Mouse (Mus musculus): ENCODE data around the gene Bcl2a1d.
"Not testable (repeated sequence)": the region's sequence is repeated elsewhere in the genome, so short reads cannot be mapped to it uniquely, and the experiment has no call there.

Bcl2a1d gene

DNA sequence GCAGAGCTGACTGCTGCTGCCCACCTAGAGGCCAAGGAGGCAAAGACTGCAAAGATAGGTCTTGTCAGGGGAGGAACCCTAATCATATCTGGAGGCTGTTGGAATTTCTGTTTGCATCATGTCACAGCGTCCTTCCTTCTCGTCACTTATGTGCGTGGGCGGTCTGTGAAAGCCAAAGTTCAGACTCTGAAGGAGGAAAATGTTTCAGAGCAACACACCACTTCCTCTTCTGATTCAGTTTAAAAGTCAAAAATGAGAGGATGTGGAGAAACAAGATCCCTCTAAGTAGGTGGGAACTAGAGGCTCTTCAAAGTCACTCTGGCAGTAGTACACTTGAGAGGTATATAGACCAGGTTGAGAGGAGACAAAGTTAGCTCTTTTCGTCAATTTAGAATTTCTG lies at the start of gene Bcl2a1d:
Gene Bcl2a1d, minus strand, starts transcription at position 187 of the 400 bp plus-strand sequence.
- POLR2A ChIA-PET, CTCF ChIA-PET: not testable (repeated sequence)

DNA sequence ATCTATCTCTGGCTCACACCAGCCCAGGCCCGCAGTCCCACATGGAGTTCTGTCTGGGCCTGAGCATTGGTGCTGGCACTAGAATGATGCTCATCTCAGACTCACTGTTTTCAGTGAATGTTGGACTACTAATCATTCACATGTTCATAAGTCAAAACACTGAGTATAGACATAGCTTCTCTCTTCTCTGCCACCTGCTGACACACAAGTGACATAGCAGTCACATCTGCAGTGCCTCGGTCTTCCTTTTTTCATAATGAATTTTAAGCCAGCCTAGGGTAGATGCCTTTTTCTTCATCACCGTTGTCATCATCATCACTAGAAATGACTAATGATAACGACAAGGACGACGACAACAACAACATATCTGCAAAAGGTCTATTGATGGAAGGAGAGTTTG lies 38.5 kb upstream of the Bcl2a1d start:
- CTCF ChIA-PET, POLR2A ChIA-PET: not testable (repeated sequence)

DNA sequence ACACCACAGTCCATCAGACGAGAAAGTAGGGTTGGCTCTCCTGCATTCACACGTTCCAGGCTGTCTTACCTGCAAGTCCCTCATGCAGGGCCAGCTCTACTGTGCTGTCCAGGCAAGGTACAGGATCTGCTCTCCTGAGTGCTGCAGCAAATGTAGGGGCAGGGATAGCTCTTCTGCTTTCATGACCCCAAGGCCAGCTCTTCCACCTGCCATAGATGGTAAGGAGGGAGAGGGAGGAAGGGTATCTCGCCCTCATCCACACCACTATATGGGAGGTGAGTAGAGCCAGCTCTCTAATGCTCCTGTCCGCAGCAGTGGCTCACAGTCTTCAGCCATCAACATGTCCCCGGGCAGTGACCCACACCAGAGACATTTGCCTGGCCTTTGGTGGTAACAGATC lies 37.8 kb upstream of the Bcl2a1d start:
- POLR2A ChIA-PET, CTCF ChIA-PET: not testable (repeated sequence)

GRCm38 (mm10) chr9:88746687-88747086 lies 15.0 kb upstream of the Bcl2a1d start:
- POLR2A ChIA-PET, CTCF ChIA-PET: not testable (repeated sequence)

DNA sequence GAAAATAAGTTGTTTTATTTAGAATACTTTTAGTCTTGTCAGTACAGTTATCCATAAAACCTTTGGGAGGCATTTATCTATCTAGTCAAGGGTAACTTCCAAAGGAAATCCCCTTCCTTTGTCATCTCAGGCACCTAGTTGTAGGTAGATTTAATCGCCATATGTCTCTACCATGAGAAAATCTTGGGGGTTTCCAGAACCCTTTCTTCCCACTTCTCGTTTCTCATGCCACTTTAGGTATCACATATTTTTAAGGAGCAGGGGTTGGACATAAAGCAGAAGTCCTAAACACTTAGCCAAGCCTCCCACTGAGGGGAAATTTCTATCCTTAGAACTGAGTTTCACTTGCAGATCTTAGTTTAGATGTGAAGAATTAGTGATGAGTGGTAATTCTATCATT lies 14.3 kb upstream of the Bcl2a1d start:
- POLR2A ChIA-PET, CTCF ChIA-PET: not testable (repeated sequence)

DNA sequence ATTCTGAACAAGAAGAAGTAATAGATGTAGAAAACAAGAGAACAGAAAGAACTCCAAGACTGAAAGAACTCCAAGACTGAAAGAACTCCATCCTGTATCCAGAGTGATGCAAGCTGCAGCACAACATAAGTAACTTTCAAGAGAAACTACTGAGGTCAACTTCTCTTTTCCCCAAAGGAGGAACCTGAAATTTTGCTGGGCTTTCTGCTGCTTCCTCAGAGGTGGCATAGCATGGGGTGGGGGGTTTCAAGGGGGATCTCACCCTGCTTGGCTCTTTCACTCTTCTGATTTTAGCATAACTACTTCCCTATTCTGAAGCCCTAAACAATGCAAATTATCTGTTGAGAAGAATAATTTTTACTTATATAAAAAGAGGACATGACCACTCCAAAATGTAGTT lies 3.6 kb upstream of the Bcl2a1d start:
- CTCF ChIA-PET, result not testable (repeated sequence)

DNA sequence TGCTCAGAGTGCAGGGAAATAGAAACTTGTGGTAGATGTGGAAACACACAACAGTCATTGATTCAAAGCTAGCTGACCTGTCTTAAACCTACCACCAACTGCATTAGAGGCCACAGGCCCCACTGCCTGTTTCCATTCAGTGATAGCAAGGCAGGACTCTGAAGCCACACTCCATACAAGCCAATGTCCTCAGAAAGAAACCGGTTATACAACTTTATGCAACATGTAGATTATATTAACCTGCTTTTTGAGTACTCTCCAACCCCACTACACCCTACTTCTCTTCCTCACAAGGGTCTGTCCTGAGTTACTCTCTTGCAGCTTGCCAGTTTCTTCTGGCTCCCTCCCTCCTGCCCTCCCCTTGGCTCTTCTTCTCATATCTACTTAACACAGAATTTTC lies 1.5 kb upstream of the Bcl2a1d start:
- CTCF ChIA-PET, POLR2A ChIA-PET: not testable (repeated sequence)

More for the DNA sequence above, 3.6 kb upstream of the Bcl2a1d start:
- POLR2A ChIA-PET, result not testable (repeated sequence)

- CTCF ChIA-PET, result not testable (repeated sequence)
- POLR2A ChIA-PET, result interaction anchor here in 1 of 4 experiments (0.7 kb wide), 1 partner anchor 19 kb away, joined by 5 read pairs; no protein-coding TSS in a partner anchor
These were observed 620 bp upstream of the Bcl2a1d start for GRCm38 (mm10) chr9:88732334-88732733.

- CTCF ChIA-PET, POLR2A ChIA-PET: not testable (repeated sequence)
These were observed 3.4 kb downstream of the Bcl2a1d start for GRCm38 (mm10) chr9:88728311-88728710.

GRCm38 (mm10) chr9:88721628-88722027 lies 10.1 kb downstream of the Bcl2a1d start:
- POLR2A ChIA-PET, CTCF ChIA-PET: not testable (repeated sequence)

DNA sequence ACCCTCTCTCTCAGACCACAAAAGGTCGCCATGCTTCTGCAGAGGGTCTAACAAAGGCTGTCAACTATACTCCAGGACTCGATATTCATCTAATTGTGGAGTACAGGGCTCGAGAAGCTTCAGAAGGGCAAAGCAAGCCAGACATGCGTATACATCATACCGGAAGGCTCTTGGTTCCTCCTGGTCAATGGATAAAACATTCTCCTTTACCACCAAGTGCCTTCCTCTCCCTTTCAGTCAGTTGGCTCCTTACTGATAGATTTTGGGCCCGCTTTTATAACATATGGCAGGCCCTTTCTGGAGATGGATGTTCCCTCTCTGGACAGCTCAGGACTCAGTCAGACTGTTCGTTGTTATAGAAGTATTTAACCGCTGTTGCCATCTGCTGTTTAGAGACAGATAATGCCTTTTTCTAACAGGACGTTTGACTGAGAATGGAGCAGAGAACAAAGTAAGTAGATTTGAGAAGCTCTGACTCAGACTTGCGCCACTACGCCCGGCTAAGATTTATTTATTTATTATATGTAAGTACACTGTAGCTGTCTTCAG lies 11.7 kb downstream of the Bcl2a1d start, which contains the start of gene Mthfsl:
Gene Mthfsl, minus strand, starts transcription at position 308 of the 549 bp plus-strand sequence.
- POLR2A ChIA-PET, result interaction anchor here in 3 of 4 experiments (0.6 to 0.9 kb wide), 4 partner anchors 11 to 1795 kb away, joined by 3 to 6 read pairs (median 6); partner anchors contain the start of gene Mthfs (in 2 of the 3)

DNA sequence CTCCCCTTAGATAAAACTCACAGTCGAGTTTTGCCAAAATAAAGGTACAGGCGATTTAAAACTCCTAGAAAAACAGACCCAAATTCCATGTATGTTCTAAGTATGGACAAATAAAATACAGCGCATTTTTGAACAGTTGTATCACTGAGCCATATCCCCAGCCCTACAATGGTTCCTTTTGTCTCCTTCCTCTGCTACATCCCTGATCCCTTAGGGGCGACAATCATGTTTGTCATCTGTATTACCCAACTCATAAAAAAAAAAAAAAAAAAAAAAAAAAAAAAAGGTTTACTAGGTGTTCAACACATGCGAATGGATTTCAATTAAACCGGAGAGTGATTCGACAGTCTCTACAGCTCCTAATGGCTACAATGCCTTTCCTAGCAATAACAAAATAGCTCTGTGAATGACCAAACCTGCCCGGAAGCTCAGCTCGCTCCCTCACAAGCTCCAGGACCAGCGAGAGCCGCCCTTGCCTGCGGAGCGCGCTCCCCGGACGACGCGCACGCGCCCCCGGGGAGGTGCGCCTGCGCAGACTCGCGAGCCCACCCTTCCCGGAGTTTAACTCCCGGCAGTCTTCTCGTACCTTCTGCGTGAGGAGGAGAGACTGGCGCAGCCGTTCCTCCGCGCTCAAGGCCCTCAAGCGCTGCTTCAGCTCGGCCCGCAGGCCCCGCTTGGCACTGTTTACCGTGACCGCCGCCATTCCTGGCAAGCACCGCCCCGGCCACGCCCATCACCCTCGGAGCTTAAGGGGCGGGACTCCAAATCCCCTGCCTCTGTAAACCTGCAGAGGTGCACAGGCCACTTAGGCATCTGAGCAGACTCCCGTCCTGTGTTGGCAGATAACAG lies 12.4 kb downstream of the Bcl2a1d start:
- POLR2A ChIA-PET, result interaction anchor here in 3 of 4 experiments (0.6 to 0.9 kb wide), 4 partner anchors 10 to 1795 kb away, joined by 3 to 6 read pairs (median 6); partner anchors contain the start of gene Mthfs (in 2 of the 3)
- CTCF ChIA-PET, result not testable (repeated sequence)

More for the DNA sequence above, 11.7 kb downstream of the Bcl2a1d start, which contains the start of gene Mthfsl:
- CTCF ChIA-PET, result not testable (repeated sequence)

GRCm38 (mm10) chr9:88718593-88718992 lies 13.1 kb downstream of the Bcl2a1d start:
- POLR2A ChIA-PET, result not testable (repeated sequence)
- CTCF ChIA-PET, result interaction anchor here in 1 of 4 experiments (0.9 kb wide), 1 partner anchor 495 kb away, joined by 3 read pairs; no protein-coding TSS in a partner anchor

GRCm38 (mm10) chr9:88718140-88718539 lies 13.6 kb downstream of the Bcl2a1d start:
- POLR2A ChIA-PET, result not testable (repeated sequence)
- CTCF ChIA-PET, result interaction anchor here in 1 of 4 experiments (0.9 kb wide), 1 partner anchor 496 kb away, joined by 3 read pairs; no protein-coding TSS in a partner anchor

DNA sequence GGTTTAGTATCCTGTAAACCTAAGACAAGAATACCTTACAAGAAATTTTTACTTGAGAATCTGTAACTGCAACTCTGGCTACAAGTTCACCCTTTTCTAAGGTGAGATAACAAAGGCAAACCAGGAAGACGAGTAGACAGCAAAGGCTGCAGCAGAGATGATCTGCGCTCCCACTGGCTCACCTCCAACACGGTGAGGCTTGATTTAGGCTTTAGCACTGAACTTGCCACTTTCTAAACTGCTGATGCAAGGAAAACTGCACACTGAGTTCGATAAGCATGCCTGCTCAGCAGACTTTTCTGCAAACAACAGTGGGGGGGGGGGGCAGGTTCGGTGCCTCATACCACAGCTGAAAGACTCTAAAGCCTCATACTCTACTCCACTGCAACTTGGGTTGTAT lies 17.2 kb downstream of the Bcl2a1d start:
- POLR2A ChIA-PET, result interaction anchor here in 1 of 4 experiments (0.6 kb wide), 1 partner anchor 501 kb away, joined by 3 read pairs; no protein-coding TSS in a partner anchor
- CTCF ChIA-PET, result not testable (repeated sequence)

GRCm38 (mm10) chr9:88712164-88712749 lies 19.5 kb downstream of the Bcl2a1d start:
- CTCF ChIA-PET, result interaction anchor here in 1 of 4 experiments (0.6 kb wide), 1 partner anchor 506 kb away, joined by 3 read pairs; no protein-coding TSS in a partner anchor
- POLR2A ChIA-PET, result interaction anchor here in 1 of 4 experiments (0.7 kb wide), 1 partner anchor 506 kb away, joined by 6 read pairs; no protein-coding TSS in a partner anchor

DNA sequence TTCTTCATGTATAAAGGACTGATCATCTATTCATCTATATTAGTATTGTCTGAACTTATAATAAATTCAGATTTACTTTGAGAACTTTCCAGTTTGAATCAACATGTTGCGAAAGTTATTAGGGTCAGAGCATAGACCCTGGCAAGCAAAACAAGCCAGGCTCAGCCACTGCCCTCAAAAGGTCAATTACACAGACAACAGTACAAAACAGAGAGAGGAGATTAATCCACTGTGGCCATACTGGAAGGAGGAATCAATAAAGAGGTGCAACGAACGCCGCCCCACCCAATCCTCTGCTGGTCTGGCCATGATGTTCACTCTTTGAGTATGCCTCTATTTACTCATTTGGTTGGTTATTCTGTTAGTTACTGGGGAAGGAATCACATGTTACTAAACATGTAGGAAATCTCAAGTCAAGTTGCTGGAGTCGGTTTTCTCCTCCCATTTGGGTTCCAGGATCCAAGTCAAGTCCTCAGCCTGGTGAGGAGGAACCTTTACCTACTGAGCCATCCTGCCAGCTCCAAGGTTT lies 20.7 kb downstream of the Bcl2a1d start:
- CTCF ChIA-PET, result not testable (repeated sequence)
- POLR2A ChIA-PET, result interaction anchor here in 1 of 4 experiments (0.7 to 0.8 kb wide), 3 partner anchors 499 to 508 kb away, joined by 3 read pairs; partner anchors contain the start of gene Mthfs

- POLR2A ChIA-PET, CTCF ChIA-PET: not testable (repeated sequence)
These were observed 21.3 kb downstream of the Bcl2a1d start for GRCm38 (mm10) chr9:88710439-88710838.

GRCm38 (mm10) chr9:88709794-88710193 lies 21.9 kb downstream of the Bcl2a1d start:
- POLR2A ChIA-PET, result interaction anchor here in 2 of 4 experiments (1.2 to 1.3 kb wide), 3 partner anchors 10 to 515 kb away, joined by 4 to 5 read pairs (median 5); partner anchors contain the start of gene Mthfsl (in 1 of the 2)
- CTCF ChIA-PET, result not testable (repeated sequence)
